29 mouse cellular contexts compared by ENCODE assay signal in the genomic region with DNA sequence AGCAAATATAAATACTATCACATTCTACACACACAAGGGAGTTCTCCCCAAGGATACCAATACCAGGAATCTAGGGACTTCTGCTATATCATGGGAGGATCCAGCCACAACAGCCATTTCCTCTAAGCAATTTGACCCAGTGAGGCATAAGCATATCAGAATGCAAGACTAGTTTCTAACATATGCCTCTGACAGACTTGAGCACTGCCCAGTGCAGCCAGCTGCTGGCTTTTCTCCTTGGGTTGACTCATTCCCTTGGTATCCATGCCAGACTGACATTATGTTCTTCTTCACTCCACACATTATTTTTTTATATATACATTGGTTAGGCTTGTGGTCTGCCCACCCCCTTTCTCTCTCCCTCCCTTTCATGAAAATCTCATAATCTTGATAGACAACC.
DNase-seq lines count a peak whose midpoint lies in the region; ATAC-seq and TF ChIP-seq lines count a peak whose summit lies in the region.
"Had no signal": no experiment of that assay in that cellular context is flagged by ENCODE, and none has a peak within 500 bp of the region (broad histone marks: within the 10 kb centered on the region; RNA-seq: fewer than 3 reads in every experiment).

No protein-coding gene starts in this region.

- no peaks in the 10 kb centered on the region for H3K4me1 ChIP-seq in lung, embryonic 14.5 days (ENCODE audit: insufficient read depth)
- H3K4me1 ChIP-seq in hindbrain, embryonic 11.5 days (replicated peaks; ENCODE audit: control insufficient read depth, insufficient read depth, low read length) = no peaks in the 10 kb centered on the region
- H3K4me1 ChIP-seq: embryonic facial prominence, embryonic 10.5 days; forebrain, embryonic 12.5 days; heart, embryonic 12.5 days; heart, embryonic 15.5 days; hindbrain, embryonic 15.5 days had no signal

- no peak overlapping the region for H3K4me3 ChIP-seq in lung, embryonic 14.5 days (ENCODE audit: low read depth, low read length)
- H3K4me3 ChIP-seq in hindbrain, embryonic 11.5 days (ENCODE audit: low read depth, low read length) = no peak overlapping the region
- H3K4me3 ChIP-seq: embryonic facial prominence, embryonic 10.5 days; embryonic facial prominence, embryonic 13.5 days; erythroblast, embryonic 14.5 days; forebrain, embryonic 12.5 days; forebrain, embryonic 15.5 days; gastrocnemius, adult 2 months; heart, embryonic 12.5 days; heart, embryonic 15.5 days; hindbrain, embryonic 12.5 days; hindbrain, embryonic 15.5 days had no signal

- H3K27me3 ChIP-seq in lung, embryonic 14.5 days (ENCODE audit: insufficient read depth, low read length) = no peaks in the 10 kb centered on the region
- H3K27me3 ChIP-seq in Patski = peaks cover 66% of the 10 kb centered on the region
- H3K27me3 ChIP-seq in hindbrain, embryonic 11.5 days (ENCODE audit: control insufficient read depth, insufficient read depth, low read length) = no peaks in the 10 kb centered on the region
- H3K27me3 ChIP-seq: embryonic facial prominence, embryonic 13.5 days; forebrain, embryonic 12.5 days; forebrain, embryonic 15.5 days; heart, embryonic 12.5 days; heart, embryonic 15.5 days; hindbrain, embryonic 12.5 days; hindbrain, embryonic 15.5 days had no signal

- no peaks in the 10 kb centered on the region for H3K9me3 ChIP-seq in lung, embryonic 14.5 days (ENCODE audit: low read depth, low read length)
- no peaks in the 10 kb centered on the region for H3K9me3 ChIP-seq in hindbrain, embryonic 11.5 days (ENCODE audit: control insufficient read depth, low read length)
- H3K9me3 ChIP-seq: embryonic facial prominence, embryonic 13.5 days; forebrain, embryonic 15.5 days; heart, embryonic 12.5 days; heart, embryonic 15.5 days; hindbrain, embryonic 12.5 days; hindbrain, embryonic 15.5 days had no signal

- POLR2A ChIA-PET in Patski (lab: Charles Lee) = no interaction called here

- in situ Hi-C loops in Patski (cut with MboI; ENCODE audit: low pct_unique_long_range_greater_than_20kb) = no loop called here

- peak; percentile 47; the same call in 1 of the 2 replicates for ATAC-seq in lung, embryonic 14.5 days (ENCODE audit: insufficient read depth)
- ATAC-seq in Patski = peak; percentile 77
- no peak for ATAC-seq in hindbrain, embryonic 11.5 days (ENCODE audit: low FRiP score)
- ATAC-seq: CD4-positive, CD25-positive, alpha-beta regulatory T cell, adult 4 months; forebrain, embryonic 15.5 days; intestine, postnatal 0 days had no signal

- no peak overlapping the region for H3K4me2 ChIP-seq in lung, embryonic 14.5 days
- no peak overlapping the region for H3K4me2 ChIP-seq in hindbrain, embryonic 11.5 days (replicated peaks; ENCODE audit: low read depth, low read length)
- H3K4me2 ChIP-seq: embryonic facial prominence, embryonic 13.5 days; forebrain, embryonic 12.5 days; forebrain, embryonic 15.5 days; heart, embryonic 12.5 days; heart, embryonic 15.5 days; hindbrain, embryonic 12.5 days; hindbrain, embryonic 15.5 days had no signal

- no peaks in the 10 kb centered on the region for H3K36me3 ChIP-seq in lung, embryonic 14.5 days (ENCODE audit: insufficient read depth)
- H3K36me3 ChIP-seq in hindbrain, embryonic 11.5 days (ENCODE audit: control insufficient read depth, insufficient read depth, low read length) = no peaks in the 10 kb centered on the region
- H3K36me3 ChIP-seq: embryonic facial prominence, embryonic 10.5 days; embryonic facial prominence, embryonic 13.5 days; forebrain, embryonic 12.5 days; forebrain, embryonic 15.5 days; heart, embryonic 12.5 days; heart, embryonic 15.5 days; hindbrain, embryonic 12.5 days; hindbrain, embryonic 15.5 days had no signal

- TF ChIP-seq CTCF in lung, embryonic 14.5 days (IDR thresholded peaks at IDR 0.05; ENCODE audit: low read depth) = no peak
- TF ChIP-seq CTCF in Patski (IDR thresholded peaks at IDR 0.05) = no peak

- CTCF ChIA-PET in Patski (lab: Charles Lee) = interaction anchor here (0.7 kb wide), 1 partner anchor 9 kb away, joined by 3 read pairs; no protein-coding TSS in a partner anchor

- H3K27ac ChIP-seq in lung, embryonic 14.5 days (ENCODE audit: low read depth) = no peak overlapping the region
- no peak overlapping the region for H3K27ac ChIP-seq in hindbrain, embryonic 11.5 days (ENCODE audit: low read depth, low read length)
- H3K27ac ChIP-seq: embryonic facial prominence, embryonic 10.5 days; embryonic facial prominence, embryonic 13.5 days; forebrain, embryonic 12.5 days; forebrain, embryonic 15.5 days; gastrocnemius, adult 2 months; heart, embryonic 15.5 days; hindbrain, embryonic 12.5 days; hindbrain, embryonic 15.5 days had no signal

- H3K9ac ChIP-seq in lung, embryonic 14.5 days = no peak overlapping the region
- no peak overlapping the region for H3K9ac ChIP-seq in hindbrain, embryonic 11.5 days (ENCODE audit: low read depth, low read length)
- H3K9ac ChIP-seq: embryonic facial prominence, embryonic 13.5 days; forebrain, embryonic 12.5 days; forebrain, embryonic 15.5 days; heart, embryonic 12.5 days; heart, embryonic 15.5 days; hindbrain, embryonic 12.5 days; hindbrain, embryonic 15.5 days had no signal

- DNase-seq in lung, embryonic 14.5 days = peak; percentile 45
- no peak for DNase-seq in lung, adult 18-20 months
- DNase-seq in 3134 (ENCODE audit: extremely low read depth, insufficient read length, low spot score) = peak; percentile 5
- DNase-seq in 3T3-L1 (ENCODE audit: low read depth, low spot score) = peak; percentile 9
- DNase-seq in Patski (ENCODE audit: low read depth, low spot score) = no peak
- DNase-seq in hindbrain, embryonic 11.5 days (ENCODE audit: low spot score) = no peak
- DNase-seq: adrenal gland, adult 2 months; adrenal gland, postnatal 14 days; cerebellum, adult 11 months; cerebellum, adult 2 months; cerebellum, postnatal 10 days; cerebellum, postnatal 36 days; embryo, embryonic 11 days; gastrocnemius, adult 2 months; gastrocnemius, postnatal 14 days; heart, adult 18-20 months; heart, postnatal 14 days; heart, postnatal 4 days had no signal

Comparison
In these comparisons a context has a peak if more than half of its experiments do, and no peak if none do; other contexts are left out.
1. DNase-seq: peak in lung, embryonic 14.5 days (single experiment), 3134 (single experiment) and 3T3-L1 (single experiment); none in lung, adult 18-20 months (0 of 2), Patski (single experiment) and hindbrain, embryonic 11.5 days (single experiment).